Mouse (Mus musculus): Measurements from ENCODE around the gene Cd80. TPM values are rescaled to one million over a fixed set of nuclear protein-coding genes. Genes with fewer than 3 reads are reported as not detected.

The Cd80 gene
- polyA plus RNA-seq, 1 experiment from 2014 or later: 0.59 TPM

DNA sequence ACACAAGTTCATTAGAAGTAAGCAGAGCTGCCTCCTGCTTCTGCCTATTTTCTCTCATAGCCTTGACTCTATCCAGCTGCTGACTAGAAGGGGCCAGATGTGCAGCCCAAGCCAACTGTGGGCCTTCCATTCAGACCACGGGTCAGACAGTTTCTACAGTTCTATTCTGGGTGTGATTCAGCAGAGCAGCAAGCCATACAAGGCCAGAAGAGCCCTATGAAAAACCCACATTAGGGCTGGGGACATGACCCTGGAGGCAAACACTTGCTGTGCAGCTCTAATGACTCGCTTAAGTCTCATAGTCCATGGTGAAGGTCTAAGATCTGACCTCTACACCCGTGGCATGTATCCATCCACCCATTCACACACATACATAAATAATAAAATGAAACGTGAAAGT lies 10.7 kb downstream of the Cd80 start:
- ATAC-seq (replicated peaks): no peak
- Histone ChIP-seq H3K9ac (replicated peaks) (no peak overlapping the region), H3K9me3 (no peaks in the 10 kb centered on the region), H3K36me3 (no peaks in the 10 kb centered on the region), H3K4me1 (no peaks in the 10 kb centered on the region), H3K4me2 (replicated peaks) (no peak overlapping the region), H3K27ac (replicated peaks) (no peak overlapping the region), H3K4me3 (no peak overlapping the region), H3K27me3 (no peaks in the 10 kb centered on the region)
- 84% methylated on average over 4 of the region's 4 CpGs for WGBS

DNA sequence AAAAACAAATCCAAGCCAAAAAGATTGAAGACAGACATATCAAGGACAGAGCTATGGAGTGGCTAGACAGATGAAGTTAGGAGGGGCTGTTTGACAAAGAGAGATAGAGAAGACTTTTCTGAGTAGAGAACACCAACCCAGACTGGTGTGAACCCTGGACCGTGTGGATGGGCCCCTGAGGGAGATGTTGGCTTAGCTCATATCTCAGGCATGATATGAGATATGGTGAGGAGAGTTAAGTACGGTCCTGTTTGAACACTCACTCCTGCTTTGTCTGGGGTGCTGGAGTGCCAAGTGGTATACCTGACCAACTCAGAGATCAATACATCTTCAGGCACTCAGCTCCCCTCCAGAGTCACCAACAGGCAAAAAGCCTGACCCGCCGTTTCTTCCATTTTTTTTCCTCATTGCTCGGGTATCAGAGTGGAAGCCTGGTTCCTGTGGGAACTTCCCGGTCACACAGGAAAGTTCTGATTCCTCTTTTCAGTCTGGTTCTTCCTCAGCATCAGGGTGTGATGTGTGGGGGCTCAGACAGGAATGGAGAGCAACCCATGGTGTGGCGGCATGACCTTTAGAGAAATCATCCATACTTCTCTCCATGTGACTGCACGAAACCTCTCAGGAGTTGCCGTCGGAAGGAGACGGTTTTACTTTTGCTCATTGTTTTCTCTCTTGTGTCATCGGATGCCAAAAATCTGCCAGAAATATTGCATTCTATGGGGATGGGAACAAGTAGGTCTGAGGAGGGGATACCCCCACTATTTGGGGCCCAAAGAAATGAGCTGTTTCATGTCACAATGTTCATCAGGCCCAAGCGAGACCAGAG lies 11.9 kb downstream of the Cd80 start:
- H3K4me1 ChIP-seq: no peaks in the 10 kb centered on the region
- H3K9ac ChIP-seq (replicated peaks): no peak overlapping the region
- 88% methylated on average over 13 of the region's 13 CpGs for WGBS
- H3K27me3 ChIP-seq: no peaks in the 10 kb centered on the region
- no peaks in the 10 kb centered on the region for H3K9me3 ChIP-seq
- ATAC-seq (replicated peaks): no peak
- H3K4me2 ChIP-seq (replicated peaks): no peak overlapping the region
- H3K36me3 ChIP-seq: no peaks in the 10 kb centered on the region
- no peak overlapping the region for H3K4me3 ChIP-seq
- no peak overlapping the region for H3K27ac ChIP-seq (replicated peaks)

GRCm38 (mm10) chr16:38467917-38468705 lies 12.8 kb downstream of the Cd80 start:
- H3K9ac ChIP-seq (replicated peaks): no peak overlapping the region
- no peaks in the 10 kb centered on the region for H3K27me3 ChIP-seq
- no peaks in the 10 kb centered on the region for H3K9me3 ChIP-seq
- no peak for ATAC-seq (replicated peaks)
- no peaks in the 10 kb centered on the region for H3K4me1 ChIP-seq
- no peak overlapping the region for H3K27ac ChIP-seq (replicated peaks)
- no peak overlapping the region for H3K4me3 ChIP-seq
- H3K36me3 ChIP-seq: no peaks in the 10 kb centered on the region
- WGBS: 86% methylated on average over 8 of the region's 8 CpGs
- H3K4me2 ChIP-seq (replicated peaks): no peak overlapping the region

- H3K4me1 ChIP-seq: no peaks in the 10 kb centered on the region
- no peaks in the 10 kb centered on the region for H3K9me3 ChIP-seq
- H3K36me3 ChIP-seq: no peaks in the 10 kb centered on the region
- no peak overlapping the region for H3K9ac ChIP-seq (replicated peaks)
- H3K4me3 ChIP-seq: no peak overlapping the region
- no peak overlapping the region for H3K27ac ChIP-seq (replicated peaks)
- H3K4me2 ChIP-seq (replicated peaks): no peak overlapping the region
- ATAC-seq (replicated peaks): no peak
- whole genome bisulfite sequencing: 35% methylated on average over 3 of the region's 3 CpGs
- no peaks in the 10 kb centered on the region for H3K27me3 ChIP-seq
Observed at GRCm38 (mm10) chr16:38468706-38469018, 13.3 kb downstream of the Cd80 start.

GRCm38 (mm10) chr16:38469437-38469836 lies 14.1 kb downstream of the Cd80 start:
- Histone ChIP-seq H3K4me2 (replicated peaks) (no peak overlapping the region), H3K4me3 (no peak overlapping the region), H3K9ac (replicated peaks) (no peak overlapping the region), H3K4me1 (no peaks in the 10 kb centered on the region), H3K27me3 (no peaks in the 10 kb centered on the region), H3K9me3 (no peaks in the 10 kb centered on the region), H3K27ac (replicated peaks) (no peak overlapping the region), H3K36me3 (no peaks in the 10 kb centered on the region)
- 73% methylated on average over 8 of the region's 8 CpGs for WGBS
- no peak for ATAC-seq (replicated peaks)

- no peak overlapping the region for H3K27ac ChIP-seq (replicated peaks)
Observed at GRCm38 (mm10) chr16:38471697-38472506, 16.5 kb downstream of the Cd80 start.

DNA sequence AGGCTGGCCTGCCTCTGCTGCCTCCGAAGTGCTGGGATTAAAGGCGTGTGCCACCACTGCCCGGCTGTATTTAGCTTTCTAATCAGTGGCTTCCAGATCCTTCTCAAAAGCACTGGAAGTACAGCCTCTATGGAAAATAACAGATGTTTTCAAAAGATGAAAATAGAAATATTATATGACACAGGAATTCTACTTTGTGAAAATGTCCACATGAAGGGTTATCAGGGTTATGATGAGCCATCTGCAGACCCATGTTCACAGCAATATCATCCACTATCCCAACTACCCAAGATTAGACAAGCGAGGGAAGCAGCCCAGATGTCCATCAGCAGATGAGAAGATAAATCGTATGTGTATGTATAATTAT lies 17.1 kb downstream of the Cd80 start:
- ATAC-seq (replicated peaks): no peak
- H3K9ac ChIP-seq (replicated peaks): no peak overlapping the region
- H3K9me3 ChIP-seq: no peaks in the 10 kb centered on the region
- H3K4me3 ChIP-seq: no peak overlapping the region
- WGBS: 94% methylated on average over 5 of the region's 5 CpGs
- no peaks in the 10 kb centered on the region for H3K36me3 ChIP-seq
- no peak overlapping the region for H3K4me2 ChIP-seq (replicated peaks)
- H3K27ac ChIP-seq (replicated peaks): no peak overlapping the region
- H3K4me1 ChIP-seq: peaks cover 11% of the 10 kb centered on the region; the same call in 1 of the 2 replicates
- H3K27me3 ChIP-seq: no peaks in the 10 kb centered on the region

More at GRCm38 (mm10) chr16:38471697-38472506, 16.5 kb downstream of the Cd80 start:
- WGBS: 82% methylated on average over 11 of the region's 11 CpGs
- Histone ChIP-seq H3K4me2 (replicated peaks) (no peak overlapping the region), H3K9ac (replicated peaks) (no peak overlapping the region), H3K27me3 (no peaks in the 10 kb centered on the region), H3K4me3 (no peak overlapping the region), H3K36me3 (no peaks in the 10 kb centered on the region), H3K4me1 (peaks cover 7% of the 10 kb centered on the region; the same call in 1 of the 2 replicates), H3K9me3 (no peaks in the 10 kb centered on the region)
- ATAC-seq (replicated peaks): no peak

DNA sequence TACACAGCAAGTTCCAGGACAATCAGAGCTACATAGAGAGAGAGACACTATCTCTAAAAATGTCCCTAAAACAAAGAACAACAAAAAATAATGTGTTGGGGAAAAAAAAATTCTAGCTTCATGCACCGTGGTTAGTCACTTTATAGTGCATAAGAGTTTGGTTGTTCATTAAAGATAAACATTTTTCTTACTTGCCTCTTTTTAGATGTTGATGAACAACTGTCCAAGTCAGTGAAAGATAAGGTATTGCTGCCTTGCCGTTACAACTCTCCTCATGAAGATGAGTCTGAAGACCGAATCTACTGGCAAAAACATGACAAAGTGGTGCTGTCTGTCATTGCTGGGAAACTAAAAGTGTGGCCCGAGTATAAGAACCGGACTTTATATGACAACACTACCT lies 18.3 kb downstream of the Cd80 start:
- no peak overlapping the region for H3K27ac ChIP-seq (replicated peaks)
- no peak for ATAC-seq (replicated peaks)
- no peaks in the 10 kb centered on the region for H3K27me3 ChIP-seq
- no peak overlapping the region for H3K9ac ChIP-seq (replicated peaks)
- H3K4me1 ChIP-seq: peaks cover 11% of the 10 kb centered on the region; the same call in 1 of the 2 replicates
- no peaks in the 10 kb centered on the region for H3K36me3 ChIP-seq
- 94% methylated on average over 5 of the region's 5 CpGs for WGBS
- H3K4me2 ChIP-seq (replicated peaks): no peak overlapping the region
- no peak overlapping the region for H3K4me3 ChIP-seq
- no peaks in the 10 kb centered on the region for H3K9me3 ChIP-seq

DNA sequence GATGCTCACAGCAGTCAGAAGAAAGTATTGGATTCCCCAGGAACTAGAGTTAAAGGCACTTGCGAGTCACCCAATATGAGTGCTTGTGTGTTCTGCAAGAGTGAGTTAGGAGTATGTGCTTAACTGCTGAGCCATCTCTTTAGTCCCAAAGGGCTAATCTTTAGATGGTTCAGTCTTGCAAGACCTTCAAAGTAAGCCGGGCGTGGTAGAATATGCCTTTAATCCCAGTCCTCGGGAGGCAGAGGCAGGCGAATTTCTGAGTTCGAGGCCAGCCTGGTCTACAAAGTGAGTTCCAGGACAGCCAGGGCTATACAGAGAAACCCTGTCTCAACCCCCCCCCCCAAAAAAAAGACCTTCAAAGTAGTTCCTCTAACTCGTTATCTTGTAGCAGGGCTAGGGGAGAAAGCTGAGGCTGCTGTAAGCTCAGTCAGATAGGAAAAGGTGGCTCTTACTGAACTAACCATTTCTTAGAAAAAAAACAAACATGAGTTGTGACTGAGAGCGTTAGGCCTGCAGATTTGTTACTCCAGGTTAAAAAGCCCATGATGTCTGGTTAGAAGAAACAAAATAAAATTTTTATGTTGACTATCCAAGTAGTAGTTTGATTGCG lies 19.4 kb downstream of the Cd80 start:
- Histone ChIP-seq H3K4me3 (no peak overlapping the region), H3K4me1 (peaks cover 11% of the 10 kb centered on the region; the same call in 1 of the 2 replicates), H3K27me3 (no peaks in the 10 kb centered on the region), H3K4me2 (replicated peaks) (no peak overlapping the region), H3K27ac (replicated peaks) (no peak overlapping the region), H3K36me3 (no peaks in the 10 kb centered on the region), H3K9me3 (no peaks in the 10 kb centered on the region), H3K9ac (replicated peaks) (no peak overlapping the region)
- no peak for ATAC-seq (replicated peaks)
- 91% methylated on average over 9 of the region's 9 CpGs for WGBS

GRCm38 (mm10) chr16:38475681-38476311 lies 20.4 kb downstream of the Cd80 start:
- H3K4me2 ChIP-seq (replicated peaks): peak overlapping the region; percentile 68
- no peaks in the 10 kb centered on the region for H3K36me3 ChIP-seq
- no peak overlapping the region for H3K9ac ChIP-seq (replicated peaks)
- H3K4me1 ChIP-seq: peaks cover 11% of the 10 kb centered on the region; the same call in 1 of the 2 replicates
- no peak overlapping the region for H3K4me3 ChIP-seq
- no peak for ATAC-seq (replicated peaks)
- no peak overlapping the region for H3K27ac ChIP-seq (replicated peaks)
- WGBS: 62% methylated on average over 4 of the region's 4 CpGs
- no peaks in the 10 kb centered on the region; the same call in 1 of the 2 replicates for H3K9me3 ChIP-seq
- H3K27me3 ChIP-seq: no peaks in the 10 kb centered on the region

Measured in forebrain, embryonic 15.5 days (tissue).